Mouse (Mus musculus) hindbrain, embryonic 11.5 days (tissue): ENCODE measurements around the gene Nipsnap3a. TPM values are rescaled to one million over a fixed set of nuclear protein-coding genes. Genes with fewer than 3 reads are reported as not detected.

ENCODE experiments used
- ATAC-seq: fragments of 200-750 bp; cut with Nextera tagmentation; 2 replicates; pipeline ENCODE4 v1.8.0; 2017; ENCODE audit warnings: mild to moderate bottlenecking, moderate TSS enrichment, moderate library complexity; ENCODE audit not compliant: low FRiP score
- DNase-seq: peaks from one replicate; pipeline ENCODE4 v3.0.0-alpha.2; 2015; ENCODE audit warnings: low spot score
- H3K27ac ChIP-seq: fragments of 300-500 bp; sonication (generic); 2 replicates; pipeline ENCODE4 v1.5.1; 2014; ENCODE audit warnings: mild to moderate bottlenecking, low read depth, low read length
- H3K27me3 ChIP-seq: fragments of 300-500 bp; sonication (generic); 2 replicates; pipeline ENCODE4 v1.6.1; 2014; ENCODE audit warnings: mild to moderate bottlenecking, low read length, moderate library complexity, mixed read lengths; ENCODE audit not compliant: control insufficient read depth, insufficient read depth
- H3K36me3 ChIP-seq: fragments of 300-500 bp; sonication (generic); 2 replicates; pipeline ENCODE4 v1.6.1; 2014; ENCODE audit warnings: mild to moderate bottlenecking, low read length, moderate library complexity, mixed read lengths; ENCODE audit not compliant: control insufficient read depth, insufficient read depth
- H3K4me1 ChIP-seq: fragments of 300-500 bp; sonication (generic); replicated peaks from 2 replicates; pipeline ENCODE4 v1.6.1; 2014; ENCODE audit warnings: low read length, mixed read lengths; ENCODE audit not compliant: control insufficient read depth, insufficient read depth
- H3K4me2 ChIP-seq: fragments of 300-500 bp; sonication (generic); replicated peaks from 2 replicates; pipeline ENCODE4 v1.6.1; 2014; ENCODE audit warnings: mild to moderate bottlenecking, low read depth, low read length
- H3K4me3 ChIP-seq: fragments of 300-500 bp; sonication (generic); 2 replicates; pipeline ENCODE4 v1.5.1; 2014; ENCODE audit warnings: low read depth, low read length
- H3K9ac ChIP-seq: fragments of 300-500 bp; sonication (generic); 2 replicates; pipeline ENCODE4 v1.6.1; 2014; ENCODE audit warnings: low read depth, low read length
- H3K9me3 ChIP-seq: fragments of 300-500 bp; sonication (generic); 2 replicates; pipeline ENCODE4 v1.6.1; 2016; ENCODE audit warnings: low read length; ENCODE audit not compliant: control insufficient read depth
- WGBS: fragments of 180-500 bp; shearing (Covaris S2); extraction: QIAGEN DNeasy Blood & Tissue Kit; methylation state at CpG from one replicate; pipeline ENCODE4 v1.1.7; 2014; 5-methylcytosine and 5-hydroxymethylcytosine counted together
- polyA plus RNA-seq: library from polyadenylated mRNA; unstranded; fragments of >200 nt; fragmentation: Nextera tagmentation; extraction: Ambion mirVana; gene quantifications from 2 replicates; pipeline ENCODE4 v1.2.1, GENCODE M21; 2014

Gene Nipsnap3a
- polyA plus RNA-seq, 1 experiment from 2014 or later, result not detected

GRCm38 (mm10) chr4:53030326-53030948, 41.4 kb downstream of the Nipsnap3a start:
- no peak overlapping the region for H3K27ac ChIP-seq
- DNase-seq, result peak; percentile 35

GRCm38 (mm10) chr4:53043819-53044218, 54.7 kb downstream of the Nipsnap3a start:
- Histone ChIP-seq H3K27me3 (no peaks in the 10 kb centered on the region), H3K36me3 (no peaks in the 10 kb centered on the region), H3K4me1 (no peaks in the 10 kb centered on the region), H3K9ac (no peak overlapping the region), H3K4me3 (no peak overlapping the region), H3K27ac (no peak overlapping the region), H3K9me3 (no peaks in the 10 kb centered on the region), H3K4me2 (no peak overlapping the region)
- DNase-seq (no peak), ATAC-seq (no peak)
- WGBS, result 87% methylated on average over 8 of the region's 8 CpGs

More at GRCm38 (mm10) chr4:53030326-53030948, 41.4 kb downstream of the Nipsnap3a start:
- Histone ChIP-seq H3K4me3 (no peak overlapping the region), H3K4me1 (no peaks in the 10 kb centered on the region), H3K36me3 (no peaks in the 10 kb centered on the region), H3K27me3 (no peaks in the 10 kb centered on the region), H3K9ac (no peak overlapping the region), H3K4me2 (no peak overlapping the region), H3K9me3 (no peaks in the 10 kb centered on the region)
- ATAC-seq, result no peak
- 38% methylated on average over 8 of the region's 8 CpGs for WGBS

GRCm38 (mm10) chr4:53045807-53046206, 56.7 kb downstream of the Nipsnap3a start:
- ATAC-seq, result no peak
- Histone ChIP-seq H3K4me3 (no peak overlapping the region), H3K4me1 (no peaks in the 10 kb centered on the region), H3K9me3 (no peaks in the 10 kb centered on the region), H3K4me2 (no peak overlapping the region), H3K27me3 (no peaks in the 10 kb centered on the region), H3K36me3 (no peaks in the 10 kb centered on the region), H3K27ac (no peak overlapping the region), H3K9ac (no peak overlapping the region)
- 76% methylated on average over 7 of the region's 7 CpGs for WGBS
- no peak for DNase-seq

- no peaks in the 10 kb centered on the region for H3K4me1 ChIP-seq
- no peaks in the 10 kb centered on the region for H3K27me3 ChIP-seq
- no peak for DNase-seq
- no peak overlapping the region for H3K4me2 ChIP-seq
- H3K27ac ChIP-seq, result no peak overlapping the region
- WGBS, result 64% methylated on average over 9 of the region's 9 CpGs
- H3K9ac ChIP-seq, result no peak overlapping the region
- no peaks in the 10 kb centered on the region for H3K9me3 ChIP-seq
- H3K4me3 ChIP-seq, result no peak overlapping the region
- no peaks in the 10 kb centered on the region for H3K36me3 ChIP-seq
- ATAC-seq, result 0 out of 2 replicates have a peak, but pooled peaks have one; percentile 33
Observed at GRCm38 (mm10) chr4:53046238-53047022, 57.4 kb downstream of the Nipsnap3a start.

Other genes with a start within 250 kb of the Nipsnap3a start
- not detected in 2 replicates for gene Olfr275, start 174.7 kb upstream of the Nipsnap3a start, polyA plus RNA-seq
- not detected in 2 replicates for gene Olfr273, start 130.0 kb upstream of the Nipsnap3a start, polyA plus RNA-seq
- gene Olfr272, start 70.1 kb upstream of the Nipsnap3a start, polyA plus RNA-seq, result not detected in 2 replicates
- not detected in 2 replicates for gene Olfr270, start 24.7 kb upstream of the Nipsnap3a start, polyA plus RNA-seq
- 129 and 132 TPM in 2 replicates for gene Nipsnap3b, start 22.6 kb downstream of the Nipsnap3a start, polyA plus RNA-seq
- gene Abca1, start 170.6 kb downstream of the Nipsnap3a start, polyA plus RNA-seq, result 6.1 and 7.5 TPM in 2 replicates